Mouse (Mus musculus) hematopoietic stem cell, adult 5-6 weeks (primary cell): ENCODE data around the gene Coro1b. TPM values are rescaled to one million over a fixed set of nuclear protein-coding genes. Genes with fewer than 3 reads are reported as not detected.

ENCODE experiments used
- ATAC-seq, 2 experiments: fragments of 125-278 bp in 1 of 2; replicated peaks in 1 of 2; 2 replicates each; pipeline ENCODE4 v1.8.0; 2016 to 2017; ENCODE audit warnings: inconsistent platforms in 2 of 2, mild to moderate bottlenecking in 2 of 2, moderate number of reproducible peaks in 2 of 2, low read depth in 1 of 2, moderate TSS enrichment in 1 of 2; ENCODE audit not compliant: low FRiP score in 2 of 2, poor library complexity in 2 of 2, severe bottlenecking in 2 of 2, insufficient read depth in 1 of 2, low TSS enrichment in 1 of 2
- total RNA-seq: library from RNA; stranded (forward); fragments of 172-1452, 232-1000 nt; gene quantifications from 2 replicates; pipeline ENCODE4 v1.2.3, GENCODE M21; 2017

The Coro1b gene
- total RNA-seq, 1 experiment from 2014 or later: 66.9 TPM

GRCm38 (mm10) chr19:4149764-4150461 is 1.5 kb downstream of the Coro1b start:
- ATAC-seq: no peak

- no peak for ATAC-seq
Measured at GRCm38 (mm10) chr19:4150567-4151487, 2.4 kb downstream of the Coro1b start.

- no peak for ATAC-seq
Measured at GRCm38 (mm10) chr19:4151488-4151860, 3.1 kb downstream of the Coro1b start.

GRCm38 (mm10) chr19:4151898-4152297 is 3.5 kb downstream of the Coro1b start:
- no peak for ATAC-seq

- no peak for ATAC-seq
Measured at GRCm38 (mm10) chr19:4152445-4153231, 4.2 kb downstream of the Coro1b start.

- no peak for ATAC-seq
Measured at GRCm38 (mm10) chr19:4153232-4153654, 4.8 kb downstream of the Coro1b start, which contains the start of gene Ptprcap. Gene Ptprcap (plus strand): TSS chr19:4153604.

- peak; percentile 65 to 66 for ATAC-seq
Measured at GRCm38 (mm10) chr19:4154437-4155222, 6.2 kb downstream of the Coro1b start.

GRCm38 (mm10) chr19:4155223-4156072 is 7.0 kb downstream of the Coro1b start:
- ATAC-seq: no peak

GRCm38 (mm10) chr19:4156073-4156579 is 7.7 kb downstream of the Coro1b start:
- ATAC-seq: no peak

- ATAC-seq: no peak
Measured at GRCm38 (mm10) chr19:4156771-4157170, 8.4 kb downstream of the Coro1b start.

GRCm38 (mm10) chr19:4159049-4159448 is 10.6 kb downstream of the Coro1b start:
- no peak for ATAC-seq

- peak; percentile 85 to 87 for ATAC-seq
Measured at GRCm38 (mm10) chr19:4162646-4163542, 14.5 kb downstream of the Coro1b start, which contains the start of gene Rps6kb2. Gene Rps6kb2 (minus strand): TSS chr19:4163354.

GRCm38 (mm10) chr19:4163543-4163887 is 15.1 kb downstream of the Coro1b start:
- ATAC-seq: no peak

GRCm38 (mm10) chr19:4164100-4164499 is 15.7 kb downstream of the Coro1b start:
- no peak for ATAC-seq

GRCm38 (mm10) chr19:4164721-4165120 is 16.3 kb downstream of the Coro1b start:
- ATAC-seq: no peak
